Mouse (Mus musculus) urinary bladder, postnatal 14 days (tissue): Measurements from ENCODE around the gene Skint7.
"Not testable (repeated sequence)": the region's sequence is repeated elsewhere in the genome, so short reads cannot be mapped to it uniquely, and the experiment has no call there.

ENCODE experiments used
- DNase-seq: peaks from one replicate; pipeline ENCODE4 v3.0.0; 2021; ENCODE audit warnings: low spot score

Skint7 gene

GRCm38 (mm10) chr4:111972623-111973022 is at the start of gene Skint7:
Skint7 (plus strand) TSS chr4:111972923.
- DNase-seq, result no peak

GRCm38 (mm10) chr4:111961309-111961708 is 11.4 kb upstream of the Skint7 start:
- DNase-seq, result no peak

- DNase-seq, result not testable (repeated sequence)
Observed at GRCm38 (mm10) chr4:111963241-111963640, 9.5 kb upstream of the Skint7 start.

GRCm38 (mm10) chr4:111963669-111964068 is 9.1 kb upstream of the Skint7 start:
- no peak for DNase-seq

- DNase-seq, result no peak
Observed at GRCm38 (mm10) chr4:112005969-112006368, 33.2 kb downstream of the Skint7 start, which contains the start of gene Skint1. Skint1 (plus strand) TSS chr4:112006269.
